Mouse (Mus musculus): ENCODE results near the gene Hnmt. TPM values are rescaled to one million over a fixed set of nuclear protein-coding genes. Genes with fewer than 3 reads are reported as not detected.
"Not testable (repeated sequence)": the region's sequence is repeated elsewhere in the genome, so short reads cannot be mapped to it uniquely, and the experiment has no call there.

The Hnmt gene
- polyA plus RNA-seq, 1 experiment from 2014 or later: 1.3 TPM

- H3K9me3 ChIP-seq (ENCODE audit: control insufficient read depth, low read length): no peaks in the 10 kb centered on the region
- H3K4me1 ChIP-seq (ENCODE audit: control insufficient read depth, insufficient read depth, low read length): no peaks in the 10 kb centered on the region
- no peak overlapping the region for H3K4me2 ChIP-seq (ENCODE audit: low read depth, low read length)
- no peak overlapping the region for H3K4me3 ChIP-seq (ENCODE audit: low read length)
- H3K9ac ChIP-seq (ENCODE audit: low read depth, low read length): no peak overlapping the region
- ATAC-seq: no peak
- H3K36me3 ChIP-seq (ENCODE audit: control insufficient read depth, insufficient read depth, low read length): no peaks in the 10 kb centered on the region
- H3K27me3 ChIP-seq (replicated peaks; ENCODE audit: control insufficient read depth, insufficient read depth, low read length): no peaks in the 10 kb centered on the region
- H3K27ac ChIP-seq (ENCODE audit: low read length): no peak overlapping the region
- 82% methylated on average over 1 of the region's 1 CpGs for WGBS
These were observed 30.2 kb downstream of the Hnmt start for GRCm38 (mm10) chr2:24018966-24019365.

- no peak overlapping the region for H3K4me2 ChIP-seq (ENCODE audit: low read depth, low read length)
- H3K27me3 ChIP-seq (replicated peaks; ENCODE audit: control insufficient read depth, insufficient read depth, low read length): no peaks in the 10 kb centered on the region
- H3K4me1 ChIP-seq (ENCODE audit: control insufficient read depth, insufficient read depth, low read length): no peaks in the 10 kb centered on the region
- H3K9ac ChIP-seq (ENCODE audit: low read depth, low read length): no peak overlapping the region
- no peak for ATAC-seq
- no peaks in the 10 kb centered on the region for H3K9me3 ChIP-seq (ENCODE audit: control insufficient read depth, low read length)
- 85% methylated on average over 5 of the region's 5 CpGs for WGBS
- no peaks in the 10 kb centered on the region for H3K36me3 ChIP-seq (ENCODE audit: control insufficient read depth, insufficient read depth, low read length)
- no peak overlapping the region for H3K4me3 ChIP-seq (ENCODE audit: low read length)
- no peak overlapping the region for H3K27ac ChIP-seq (ENCODE audit: low read length)
These were observed 34.2 kb downstream of the Hnmt start for GRCm38 (mm10) chr2:24014957-24015356.

- Histone ChIP-seq H3K9me3 (ENCODE audit: control insufficient read depth, low read length) (no peaks in the 10 kb centered on the region), H3K4me1 (ENCODE audit: control insufficient read depth, insufficient read depth, low read length) (no peaks in the 10 kb centered on the region), H3K9ac (ENCODE audit: low read depth, low read length) (no peak overlapping the region), H3K27me3 (replicated peaks; ENCODE audit: control insufficient read depth, insufficient read depth, low read length) (no peaks in the 10 kb centered on the region), H3K4me3 (ENCODE audit: low read length) (no peak overlapping the region), H3K27ac (ENCODE audit: low read length) (no peak overlapping the region), H3K4me2 (ENCODE audit: low read depth, low read length) (no peak overlapping the region), H3K36me3 (ENCODE audit: control insufficient read depth, insufficient read depth, low read length) (no peaks in the 10 kb centered on the region)
- 76% methylated on average over 1 of the region's 1 CpGs for WGBS
- no peak for ATAC-seq
These were observed 49.9 kb downstream of the Hnmt start for GRCm38 (mm10) chr2:23999323-23999722.

DNA sequence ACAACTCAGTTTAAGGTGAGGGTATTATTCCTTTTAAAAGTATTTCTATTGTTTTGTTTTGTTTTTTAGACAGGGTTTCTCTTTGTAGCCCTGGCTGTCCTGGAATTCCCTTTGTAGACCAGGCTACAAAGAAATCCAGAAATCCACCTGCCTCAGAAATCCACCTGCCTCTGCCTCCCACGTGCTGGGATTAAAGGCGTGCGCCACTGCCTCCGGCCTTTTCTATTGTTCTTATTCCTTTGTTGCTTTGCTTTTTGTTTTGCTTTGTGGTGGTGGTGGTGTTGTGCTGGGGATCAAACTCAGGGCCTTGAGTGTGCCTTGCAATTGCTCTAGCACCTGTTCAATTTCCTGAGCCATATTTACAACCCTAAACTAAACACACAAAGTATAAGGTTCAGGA lies 50.4 kb downstream of the Hnmt start:
- Histone ChIP-seq H3K4me1 (ENCODE audit: control insufficient read depth, insufficient read depth, low read length) (no peaks in the 10 kb centered on the region), H3K9me3 (ENCODE audit: control insufficient read depth, low read length) (no peaks in the 10 kb centered on the region), H3K27me3 (replicated peaks; ENCODE audit: control insufficient read depth, insufficient read depth, low read length) (no peaks in the 10 kb centered on the region), H3K36me3 (ENCODE audit: control insufficient read depth, insufficient read depth, low read length) (no peaks in the 10 kb centered on the region), H3K4me3 (ENCODE audit: low read length) (no peak overlapping the region), H3K27ac (ENCODE audit: low read length) (no peak overlapping the region), H3K4me2 (ENCODE audit: low read depth, low read length) (no peak overlapping the region), H3K9ac (ENCODE audit: low read depth, low read length) (no peak overlapping the region)
- ATAC-seq: no peak
- 93% methylated on average over 4 of the region's 4 CpGs for WGBS

GRCm38 (mm10) chr2:23996830-23997229 lies 52.4 kb downstream of the Hnmt start:
- H3K4me3 ChIP-seq (ENCODE audit: low read length): no peak overlapping the region

DNA sequence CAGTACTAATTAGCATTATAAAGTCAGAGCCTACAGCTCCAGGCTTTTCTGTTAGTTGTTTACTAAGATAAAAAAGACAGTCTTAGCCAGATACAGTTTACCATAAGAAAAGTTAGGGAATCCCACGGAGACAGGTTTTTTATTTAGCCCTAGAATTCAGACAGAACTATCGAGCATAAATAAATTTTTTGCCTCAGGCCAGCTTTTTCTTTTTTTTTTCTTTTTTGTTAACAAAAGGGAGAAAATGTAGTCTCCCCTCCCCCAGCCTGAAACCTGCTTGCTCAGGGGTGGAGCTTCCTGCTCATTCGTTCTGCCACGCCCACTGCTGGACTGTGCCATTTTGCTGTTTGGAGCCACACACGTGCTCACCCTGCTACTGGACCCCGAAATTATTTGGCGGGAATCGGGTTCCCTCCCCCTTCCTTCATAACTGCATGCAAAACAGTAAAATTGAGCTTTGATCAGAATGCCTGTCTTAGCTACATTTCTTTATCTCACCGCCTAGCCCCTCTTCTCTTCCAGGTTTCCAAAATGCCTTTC lies 59.1 kb downstream of the Hnmt start:
- not testable (repeated sequence) for H3K27me3 ChIP-seq (replicated peaks; ENCODE audit: control insufficient read depth, insufficient read depth, low read length); H3K9me3 ChIP-seq (ENCODE audit: control insufficient read depth, low read length); H3K4me2 ChIP-seq (ENCODE audit: low read depth, low read length); H3K27ac ChIP-seq (ENCODE audit: low read length); ATAC-seq; H3K4me3 ChIP-seq (ENCODE audit: low read length); H3K9ac ChIP-seq (ENCODE audit: low read depth, low read length); H3K36me3 ChIP-seq (ENCODE audit: control insufficient read depth, insufficient read depth, low read length); H3K4me1 ChIP-seq (ENCODE audit: control insufficient read depth, insufficient read depth, low read length)
- WGBS: 81% methylated on average over 9 of the region's 9 CpGs

More at GRCm38 (mm10) chr2:23996830-23997229, 52.4 kb downstream of the Hnmt start:
- Histone ChIP-seq H3K9me3 (ENCODE audit: control insufficient read depth, low read length) (no peaks in the 10 kb centered on the region), H3K36me3 (ENCODE audit: control insufficient read depth, insufficient read depth, low read length) (no peaks in the 10 kb centered on the region), H3K4me1 (ENCODE audit: control insufficient read depth, insufficient read depth, low read length) (no peaks in the 10 kb centered on the region), H3K27me3 (replicated peaks; ENCODE audit: control insufficient read depth, insufficient read depth, low read length) (no peaks in the 10 kb centered on the region), H3K27ac (ENCODE audit: low read length) (no peak overlapping the region), H3K9ac (ENCODE audit: low read depth, low read length) (no peak overlapping the region), H3K4me2 (ENCODE audit: low read depth, low read length) (no peak overlapping the region)
- no peak for ATAC-seq
- WGBS: 67% methylated on average over 2 of the region's 2 CpGs

- H3K4me3 ChIP-seq (ENCODE audit: low read length): no peak overlapping the region
- no peak overlapping the region for H3K27ac ChIP-seq (ENCODE audit: low read length)
- H3K27me3 ChIP-seq (replicated peaks; ENCODE audit: control insufficient read depth, insufficient read depth, low read length): no peaks in the 10 kb centered on the region
- H3K9ac ChIP-seq (ENCODE audit: low read depth, low read length): no peak overlapping the region
- H3K4me2 ChIP-seq (ENCODE audit: low read depth, low read length): no peak overlapping the region
- H3K4me1 ChIP-seq (ENCODE audit: control insufficient read depth, insufficient read depth, low read length): no peaks in the 10 kb centered on the region
- H3K9me3 ChIP-seq (ENCODE audit: control insufficient read depth, low read length): no peaks in the 10 kb centered on the region
- ATAC-seq: no peak
- H3K36me3 ChIP-seq (ENCODE audit: control insufficient read depth, insufficient read depth, low read length): no peaks in the 10 kb centered on the region
These were observed 61.9 kb downstream of the Hnmt start for GRCm38 (mm10) chr2:23987283-23987682.

DNA sequence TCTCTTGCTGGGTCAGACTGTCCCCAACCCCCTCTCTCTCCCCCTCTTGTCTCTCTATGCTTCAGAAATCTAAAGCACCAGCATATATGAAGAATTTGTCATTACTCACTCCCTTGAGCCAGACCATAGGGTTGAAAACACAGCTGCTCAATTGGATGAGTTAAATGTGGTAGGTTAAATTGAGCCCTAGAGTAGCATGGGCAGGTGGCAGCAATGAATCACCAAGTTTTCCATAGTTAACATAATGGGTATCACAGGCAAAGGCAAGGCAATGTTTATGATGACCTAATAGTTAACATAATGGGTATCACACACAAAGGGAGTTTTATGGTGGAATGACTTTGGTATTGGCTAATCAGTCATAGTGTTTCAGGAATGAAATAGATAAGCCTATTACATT lies 65.9 kb downstream of the Hnmt start:
- Histone ChIP-seq H3K36me3 (ENCODE audit: control insufficient read depth, insufficient read depth, low read length) (no peaks in the 10 kb centered on the region), H3K9ac (ENCODE audit: low read depth, low read length) (no peak overlapping the region), H3K4me2 (ENCODE audit: low read depth, low read length) (no peak overlapping the region), H3K4me1 (ENCODE audit: control insufficient read depth, insufficient read depth, low read length) (no peaks in the 10 kb centered on the region), H3K9me3 (ENCODE audit: control insufficient read depth, low read length) (no peaks in the 10 kb centered on the region), H3K27ac (ENCODE audit: low read length) (no peak overlapping the region), H3K4me3 (ENCODE audit: low read length) (no peak overlapping the region), H3K27me3 (replicated peaks; ENCODE audit: control insufficient read depth, insufficient read depth, low read length) (no peaks in the 10 kb centered on the region)
- no peak for ATAC-seq

DNA sequence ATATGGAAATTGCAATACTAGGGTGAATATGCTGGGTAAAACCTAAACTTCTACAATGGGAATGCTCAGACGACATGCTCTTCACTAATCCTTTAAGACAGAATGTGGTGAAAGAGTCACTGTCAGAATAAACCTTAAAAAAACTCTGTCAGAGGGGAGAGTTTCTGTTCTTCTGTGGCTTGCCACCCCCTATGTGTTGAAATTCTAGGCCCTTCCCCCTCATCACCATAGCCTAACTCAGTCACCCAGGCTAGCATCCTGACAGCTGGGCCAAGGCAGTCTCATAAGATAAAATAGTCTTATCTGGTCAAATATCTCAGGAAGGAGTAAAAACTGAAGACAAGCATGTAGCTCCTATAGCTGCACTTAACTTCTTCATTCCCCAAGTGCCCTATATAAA lies 66.3 kb downstream of the Hnmt start:
- ATAC-seq: no peak
- no peaks in the 10 kb centered on the region for H3K27me3 ChIP-seq (replicated peaks; ENCODE audit: control insufficient read depth, insufficient read depth, low read length)
- no peak overlapping the region for H3K4me2 ChIP-seq (ENCODE audit: low read depth, low read length)
- no peak overlapping the region for H3K4me3 ChIP-seq (ENCODE audit: low read length)
- no peak overlapping the region for H3K27ac ChIP-seq (ENCODE audit: low read length)
- no peaks in the 10 kb centered on the region for H3K4me1 ChIP-seq (ENCODE audit: control insufficient read depth, insufficient read depth, low read length)
- H3K9me3 ChIP-seq (ENCODE audit: control insufficient read depth, low read length): no peaks in the 10 kb centered on the region
- no peak overlapping the region for H3K9ac ChIP-seq (ENCODE audit: low read depth, low read length)
- H3K36me3 ChIP-seq (ENCODE audit: control insufficient read depth, insufficient read depth, low read length): no peaks in the 10 kb centered on the region
- 59% methylated on average over 1 of the region's 1 CpGs for WGBS

DNA sequence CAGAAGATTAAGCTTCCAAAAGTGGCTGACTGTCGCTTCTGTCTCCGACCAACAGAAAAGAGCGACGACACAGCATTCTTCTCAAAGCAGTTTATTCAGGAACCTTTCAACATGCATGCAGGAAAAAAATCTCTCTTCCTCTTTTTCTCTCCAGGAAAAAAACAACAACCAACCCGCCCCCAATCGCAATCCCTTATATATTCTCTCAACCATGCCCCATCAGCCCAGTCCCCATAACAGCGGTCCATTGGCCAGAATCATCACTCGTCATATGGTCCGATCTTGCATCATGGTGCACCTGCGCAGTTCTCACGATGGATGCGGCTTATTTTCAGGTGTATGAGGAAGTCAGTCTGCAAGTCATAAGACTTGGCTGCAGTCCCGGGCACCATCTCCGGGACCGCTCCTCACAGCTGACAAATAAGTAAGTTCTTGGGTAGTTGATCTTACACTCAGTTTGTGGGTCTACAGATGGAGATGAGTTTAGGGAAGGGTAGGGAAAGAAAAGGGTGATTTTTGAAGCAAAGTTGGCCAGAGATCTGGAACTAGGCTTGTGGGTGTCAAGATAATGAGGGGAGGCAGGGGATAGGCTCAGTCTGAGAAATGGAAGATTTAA lies 88.4 kb downstream of the Hnmt start:
- H3K27me3 ChIP-seq (replicated peaks; ENCODE audit: control insufficient read depth, insufficient read depth, low read length); H3K9ac ChIP-seq (ENCODE audit: low read depth, low read length); H3K36me3 ChIP-seq (ENCODE audit: control insufficient read depth, insufficient read depth, low read length); H3K27ac ChIP-seq (ENCODE audit: low read length); ATAC-seq; H3K9me3 ChIP-seq (ENCODE audit: control insufficient read depth, low read length); H3K4me3 ChIP-seq (ENCODE audit: low read length); H3K4me2 ChIP-seq (ENCODE audit: low read depth, low read length); H3K4me1 ChIP-seq (ENCODE audit: control insufficient read depth, insufficient read depth, low read length): not testable (repeated sequence)
- 95% methylated on average over 15 of the region's 15 CpGs for WGBS

All from intestine, embryonic 16.5 days (tissue).